Mouse (Mus musculus): ENCODE measurements around the gene Ptn. TPM values are rescaled to one million over a fixed set of nuclear protein-coding genes. Genes with fewer than 3 reads are reported as not detected.

Gene Ptn
- polyA plus RNA-seq (2015; fragmentation: Nextera tagmentation; extraction: Ambion mirVana), result 592 and 623 TPM in 2 replicates

DNA sequence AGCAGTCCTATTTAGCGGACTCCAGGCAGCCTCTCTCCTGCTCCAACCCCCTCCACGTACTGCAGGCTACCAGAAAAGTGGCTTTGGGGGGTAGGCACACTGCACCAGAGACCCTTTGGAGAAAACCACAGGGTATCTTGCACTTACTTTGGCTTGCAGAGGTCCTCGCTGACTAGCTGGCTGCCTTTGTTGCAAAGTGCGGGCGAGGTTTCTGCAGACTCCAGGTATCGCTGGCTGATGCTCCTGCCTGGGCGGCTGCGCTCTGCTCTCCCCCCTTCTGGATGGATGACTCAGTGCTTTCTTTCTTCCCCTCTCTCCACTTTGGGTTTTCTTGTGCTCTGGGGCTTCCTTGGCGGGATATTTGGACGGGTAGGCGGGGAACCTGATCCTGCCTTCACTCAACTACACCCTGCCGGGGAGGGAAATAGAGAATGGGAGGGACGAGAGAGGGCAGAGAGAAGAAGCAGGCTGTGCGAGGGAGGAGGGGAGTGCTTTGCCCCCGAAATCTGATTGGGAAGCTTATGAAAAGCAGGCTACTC, at the start of gene Ptn:
TSS of gene Ptn (minus strand) at position 474 of the 539 bp plus-strand sequence.
- no peaks in the 10 kb centered on the region for H3K27me3 ChIP-seq
- H3K4me3 ChIP-seq, result peak within 1 kb of the TSS; percentile 61
- no peaks in the 10 kb centered on the region for H3K9me3 ChIP-seq
- H3K36me3 ChIP-seq, result no peaks in the 10 kb centered on the region
- peak within 1 kb of the TSS; percentile 97 for H3K27ac ChIP-seq
- peak within 1 kb of the TSS; percentile 62 for H3K9ac ChIP-seq
- peak within 1 kb of the TSS; percentile 67 for H3K4me2 ChIP-seq
- peak; percentile 87 for ATAC-seq (ENCODE audit: insufficient number of reproducible peaks, low FRiP score, low TSS enrichment, low read depth)
- under 1% methylated on average over 15 of the region's 15 CpGs for WGBS
- H3K4me1 ChIP-seq, result peaks cover 10% of the 10 kb centered on the region

DNA sequence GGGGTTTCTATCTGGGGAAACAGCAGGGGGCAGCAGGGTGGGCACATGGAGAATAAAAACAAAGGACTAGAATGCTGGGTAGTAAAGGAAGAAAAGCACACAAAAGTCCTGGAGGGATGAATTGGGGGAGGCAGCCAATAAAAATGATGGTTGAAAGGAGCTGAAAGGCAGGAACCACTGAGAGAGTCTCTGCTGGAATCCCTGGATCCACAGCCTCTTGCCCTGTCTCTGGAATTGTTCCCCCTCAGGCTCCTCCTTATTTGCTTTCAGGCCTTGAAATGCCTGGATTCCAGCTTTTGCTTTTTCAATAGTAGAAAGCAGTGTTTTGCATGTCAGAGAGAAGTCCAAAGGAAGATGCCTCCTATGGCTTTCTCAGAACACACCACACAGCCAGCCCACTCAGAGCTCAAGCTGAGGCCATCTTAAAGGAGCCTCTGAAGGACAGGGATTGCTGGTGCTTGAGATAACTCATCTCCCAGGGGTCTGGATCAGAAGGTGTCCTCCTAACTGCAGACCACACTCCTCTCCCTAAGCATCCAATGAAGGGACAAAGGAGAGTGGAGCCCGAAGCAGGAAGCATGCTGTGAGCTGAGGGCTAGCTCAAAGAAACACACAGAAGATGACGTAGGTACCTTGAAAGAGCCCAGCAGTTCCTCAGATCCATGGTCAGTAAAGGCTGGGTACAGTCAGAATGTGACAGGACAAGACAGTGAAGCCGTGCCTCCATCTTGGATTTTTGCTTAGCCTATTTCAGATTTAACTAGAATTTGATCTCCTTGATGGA, 48.4 kb upstream of the Ptn start:
- H3K27ac ChIP-seq, result peak overlapping the region; percentile 50; the same call in 1 of the 2 replicates
- 91% methylated on average over 3 of the region's 3 CpGs for WGBS

DNA sequence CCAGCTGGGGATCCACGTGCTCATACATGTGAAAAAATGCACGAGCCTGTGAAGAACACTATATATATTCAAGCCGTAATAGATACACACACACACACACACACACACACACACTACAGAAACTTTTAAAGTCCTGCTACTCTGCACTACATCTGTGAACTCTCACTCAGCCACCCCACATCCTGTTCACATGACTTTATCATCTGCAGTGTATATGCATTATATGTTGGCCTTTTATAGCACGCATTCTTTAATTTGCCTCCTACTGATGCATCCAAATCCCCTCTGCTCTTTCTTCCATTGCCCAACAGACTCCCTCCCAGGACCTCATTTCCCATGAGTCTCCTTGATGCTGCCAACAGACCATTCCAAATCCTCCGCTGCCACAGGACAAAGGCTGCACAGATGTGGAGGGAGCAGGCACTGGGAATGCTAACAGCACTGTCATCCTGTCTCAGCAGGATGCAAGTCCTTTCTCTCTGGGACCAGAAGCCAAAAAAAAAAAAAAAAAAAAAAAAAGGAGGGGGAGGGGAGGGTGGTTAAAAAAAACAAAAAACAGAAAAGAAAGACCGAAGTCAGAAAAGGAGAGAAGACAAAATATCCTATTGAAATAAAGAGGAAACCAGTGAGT, 47.7 kb upstream of the Ptn start:
- ATAC-seq (ENCODE audit: insufficient number of reproducible peaks, low FRiP score, low TSS enrichment, low read depth), result no peak

More for the DNA sequence above, 48.4 kb upstream of the Ptn start:
- ATAC-seq (ENCODE audit: insufficient number of reproducible peaks, low FRiP score, low TSS enrichment, low read depth), result no peak
- Histone ChIP-seq H3K4me3 (no peak overlapping the region), H3K36me3 (no peaks in the 10 kb centered on the region), H3K27me3 (no peaks in the 10 kb centered on the region), H3K4me1 (peaks cover 3% of the 10 kb centered on the region; the same call in 1 of the 2 replicates), H3K9ac (no peak overlapping the region), H3K9me3 (no peaks in the 10 kb centered on the region), H3K4me2 (no peak overlapping the region)

DNA sequence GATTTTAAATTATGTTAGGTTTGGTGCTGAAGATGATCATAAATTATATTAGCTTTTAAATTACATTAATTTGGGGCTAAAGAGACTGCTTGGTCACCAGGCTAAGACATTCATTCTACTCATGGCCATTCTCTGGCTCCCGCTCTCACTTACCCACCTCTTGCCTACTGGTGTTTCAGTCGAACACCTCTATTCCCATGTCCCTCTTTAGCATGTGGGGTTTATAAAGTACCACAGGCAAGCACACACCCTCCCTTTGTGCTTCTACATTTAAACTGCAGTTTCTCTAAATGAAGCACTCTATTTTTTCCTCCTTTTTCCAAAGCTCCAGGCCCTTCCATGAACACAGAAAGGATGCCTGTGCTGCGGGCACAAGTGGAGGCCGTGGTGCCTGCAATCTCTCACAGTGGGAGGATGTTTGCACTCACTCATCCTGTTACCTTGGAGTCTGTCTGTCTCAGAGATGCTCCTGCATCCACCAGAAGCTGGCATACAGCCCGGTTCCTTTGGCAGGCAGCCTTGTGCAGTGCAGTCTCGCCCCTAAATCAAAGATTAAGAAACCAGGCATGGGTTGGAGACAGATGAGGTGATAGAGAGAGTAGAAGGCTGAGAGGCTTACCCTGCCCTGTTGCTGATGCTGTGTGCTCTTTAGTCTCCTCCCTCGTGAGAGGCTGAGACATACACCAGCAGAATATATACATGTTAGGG, 40.6 kb upstream of the Ptn start:
- Histone ChIP-seq H3K36me3 (no peaks in the 10 kb centered on the region), H3K9ac (no peak overlapping the region), H3K4me3 (no peak overlapping the region), H3K27me3 (no peaks in the 10 kb centered on the region), H3K27ac (peak overlapping the region; percentile 17; the same call in 1 of the 2 replicates), H3K9me3 (no peaks in the 10 kb centered on the region), H3K4me1 (no peaks in the 10 kb centered on the region), H3K4me2 (no peak overlapping the region)
- no peak; the same call in 1 of the 2 replicates for ATAC-seq (ENCODE audit: insufficient number of reproducible peaks, low FRiP score, low TSS enrichment, low read depth)
- WGBS, result 55% methylated on average over 7 of the region's 7 CpGs

More for the DNA sequence above, 47.7 kb upstream of the Ptn start:
- WGBS, result 44% methylated on average over 6 of the region's 6 CpGs
- Histone ChIP-seq H3K9me3 (no peaks in the 10 kb centered on the region), H3K4me2 (no peak overlapping the region), H3K4me1 (peaks cover 3% of the 10 kb centered on the region; the same call in 1 of the 2 replicates), H3K27ac (no peak overlapping the region), H3K4me3 (no peak overlapping the region), H3K36me3 (no peaks in the 10 kb centered on the region), H3K27me3 (no peaks in the 10 kb centered on the region), H3K9ac (no peak overlapping the region)

DNA sequence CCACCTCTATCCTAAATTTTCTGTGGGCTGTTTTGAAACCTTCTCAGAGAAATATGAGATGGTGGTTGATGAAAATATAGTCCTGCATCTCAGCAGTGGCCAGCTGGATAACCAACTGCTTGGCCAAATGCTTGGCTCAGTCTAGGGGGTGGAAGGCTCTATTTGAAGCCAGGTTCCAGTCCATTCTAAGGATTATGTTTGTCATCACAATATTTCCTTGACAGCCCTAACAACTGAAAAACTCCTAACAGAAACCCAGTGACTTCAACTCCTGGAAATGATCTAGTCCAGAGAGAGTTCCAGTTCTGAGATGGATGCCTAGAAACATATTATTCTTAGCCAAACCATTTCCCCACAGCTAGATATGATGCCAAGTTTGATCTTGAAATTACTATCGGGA, 35.3 kb upstream of the Ptn start:
- H3K4me1 ChIP-seq, result peaks cover 13% of the 10 kb centered on the region
- WGBS, result 56% methylated on average over 1 of the region's 1 CpGs
- no peaks in the 10 kb centered on the region for H3K9me3 ChIP-seq
- H3K4me3 ChIP-seq, result no peak overlapping the region
- H3K4me2 ChIP-seq, result no peak overlapping the region
- no peaks in the 10 kb centered on the region for H3K27me3 ChIP-seq
- no peak for ATAC-seq (ENCODE audit: insufficient number of reproducible peaks, low FRiP score, low TSS enrichment, low read depth)
- H3K9ac ChIP-seq, result no peak overlapping the region
- H3K27ac ChIP-seq, result no peak overlapping the region
- H3K36me3 ChIP-seq, result no peaks in the 10 kb centered on the region

DNA sequence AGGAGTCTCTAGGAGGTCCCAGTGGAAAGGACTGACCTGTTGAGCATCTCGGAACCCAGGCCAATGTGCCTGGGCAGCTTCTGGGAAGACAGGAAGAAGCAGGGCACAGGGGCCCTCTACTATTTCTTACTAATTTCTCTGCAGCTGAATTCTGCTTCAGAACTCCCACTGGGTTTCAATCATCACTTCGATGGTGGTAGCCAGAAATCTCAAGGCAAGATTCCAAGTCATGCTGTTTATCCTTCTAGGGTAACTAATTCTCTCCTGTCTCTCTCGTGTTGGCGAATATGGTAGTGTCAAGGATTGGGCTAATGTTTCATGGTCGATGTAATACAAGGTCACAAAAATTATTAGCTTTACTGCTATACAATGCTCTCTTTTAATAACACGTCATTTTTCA, 34.2 kb upstream of the Ptn start:
- WGBS, result 45% methylated on average over 6 of the region's 6 CpGs
- Histone ChIP-seq H3K4me1 (peaks cover 13% of the 10 kb centered on the region), H3K4me3 (no peak overlapping the region)

DNA sequence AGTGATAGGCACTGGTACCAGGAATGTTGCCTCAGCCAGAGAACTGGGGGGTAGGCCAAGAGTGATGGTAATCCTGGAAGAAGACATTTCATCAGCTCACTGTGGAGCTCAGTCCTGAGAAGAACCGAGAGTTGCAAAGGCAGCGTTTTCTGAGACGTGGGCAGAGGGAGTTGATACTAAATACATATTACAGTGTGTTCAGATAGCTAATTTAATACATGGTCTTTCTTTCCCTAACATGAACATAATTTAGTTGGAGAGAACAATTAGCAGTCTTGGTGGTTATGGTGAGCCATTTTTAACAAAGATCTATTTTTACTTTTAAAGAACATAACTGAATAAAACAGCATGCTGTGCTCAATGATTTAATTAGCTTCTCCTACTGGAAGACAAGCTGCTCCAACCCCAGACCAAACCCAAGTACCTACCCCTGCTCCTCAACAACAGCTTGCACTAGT, 33.0 kb upstream of the Ptn start:
- H3K4me2 ChIP-seq, result no peak overlapping the region
- no peaks in the 10 kb centered on the region for H3K36me3 ChIP-seq
- H3K9ac ChIP-seq, result no peak overlapping the region
- no peak overlapping the region for H3K27ac ChIP-seq
- no peaks in the 10 kb centered on the region for H3K27me3 ChIP-seq
- H3K4me3 ChIP-seq, result no peak overlapping the region
- 40% methylated on average over 3 of the region's 3 CpGs for WGBS
- peaks cover 13% of the 10 kb centered on the region for H3K4me1 ChIP-seq
- ATAC-seq (ENCODE audit: insufficient number of reproducible peaks, low FRiP score, low TSS enrichment, low read depth), result no peak
- no peaks in the 10 kb centered on the region for H3K9me3 ChIP-seq

More for the DNA sequence above, 34.2 kb upstream of the Ptn start:
- H3K27ac ChIP-seq, result no peak overlapping the region
- no peak overlapping the region for H3K4me2 ChIP-seq
- H3K9me3 ChIP-seq, result no peaks in the 10 kb centered on the region
- ATAC-seq (ENCODE audit: insufficient number of reproducible peaks, low FRiP score, low TSS enrichment, low read depth), result no peak
- no peaks in the 10 kb centered on the region for H3K36me3 ChIP-seq
- H3K9ac ChIP-seq, result no peak overlapping the region
- H3K27me3 ChIP-seq, result no peaks in the 10 kb centered on the region

DNA sequence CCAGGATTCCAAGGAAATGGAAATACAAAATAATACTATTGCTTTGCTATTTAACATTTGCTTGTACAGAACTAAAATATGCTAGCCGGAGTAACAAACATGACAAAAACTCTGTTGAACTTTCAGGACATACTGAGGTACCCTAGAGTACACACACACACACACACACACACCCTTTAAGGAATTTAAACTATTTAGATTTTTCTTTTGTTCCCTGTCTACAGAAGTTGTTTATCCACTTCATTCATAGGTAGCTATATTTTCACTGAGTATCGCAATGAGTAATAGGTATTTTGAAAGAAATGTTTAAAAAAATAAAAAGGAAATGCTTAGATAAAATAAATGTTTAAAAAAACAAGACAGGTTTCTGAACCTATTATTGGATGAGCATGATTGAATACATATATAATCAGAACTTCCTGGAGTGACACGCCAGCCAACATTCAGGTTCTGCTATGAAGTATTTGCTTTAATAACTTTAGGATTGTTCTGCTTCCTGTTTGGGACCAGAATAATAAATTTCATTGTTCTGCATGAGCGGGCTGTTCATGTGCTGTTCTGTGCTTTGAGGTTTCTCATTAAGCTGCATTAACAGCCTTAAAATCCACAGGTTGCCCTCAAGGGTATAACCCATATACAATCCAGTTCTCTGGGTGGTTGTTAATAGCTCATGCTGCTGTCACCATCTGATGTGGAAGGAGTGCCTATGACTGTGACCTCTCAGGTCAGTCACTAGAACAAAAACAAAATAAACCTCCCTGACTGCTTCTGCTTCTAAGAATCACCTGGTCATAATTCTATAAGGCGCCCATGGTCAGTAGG, 32.3 kb upstream of the Ptn start:
- H3K27me3 ChIP-seq, result no peaks in the 10 kb centered on the region
- 0 out of 2 replicates have a peak overlapping the region, but pooled peaks have one; percentile 27 for H3K27ac ChIP-seq
- no peak overlapping the region for H3K4me2 ChIP-seq
- ATAC-seq (ENCODE audit: insufficient number of reproducible peaks, low FRiP score, low TSS enrichment, low read depth), result no peak
- H3K9ac ChIP-seq, result no peak overlapping the region
- H3K9me3 ChIP-seq, result no peaks in the 10 kb centered on the region
- peaks cover 13% of the 10 kb centered on the region for H3K4me1 ChIP-seq
- no peak overlapping the region for H3K4me3 ChIP-seq
- WGBS, result 40% methylated on average over 5 of the region's 5 CpGs
- H3K36me3 ChIP-seq, result no peaks in the 10 kb centered on the region

DNA sequence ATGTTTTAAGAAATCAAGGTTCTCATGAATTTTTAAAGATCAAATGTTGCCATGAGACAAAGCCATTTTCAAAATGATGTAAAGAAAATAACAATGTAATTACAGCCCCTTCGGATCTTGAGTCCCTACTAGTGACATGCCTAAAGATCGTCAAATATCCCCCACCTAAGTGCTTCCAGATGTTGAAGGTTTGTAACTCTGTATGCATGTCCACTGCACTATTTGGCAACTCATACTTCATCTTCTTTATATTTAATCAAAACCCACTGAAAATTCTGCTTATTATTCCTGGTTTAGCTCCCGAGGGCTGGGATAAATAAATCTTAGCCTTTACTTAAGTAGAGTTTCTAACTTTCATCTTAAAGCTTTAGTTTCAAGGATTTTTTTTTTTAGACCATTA, 31.7 kb upstream of the Ptn start:
- H3K27ac ChIP-seq, result no peak overlapping the region
- no peaks in the 10 kb centered on the region for H3K36me3 ChIP-seq
- H3K4me1 ChIP-seq, result peaks cover 13% of the 10 kb centered on the region
- H3K4me2 ChIP-seq, result no peak overlapping the region
- no peak for ATAC-seq (ENCODE audit: insufficient number of reproducible peaks, low FRiP score, low TSS enrichment, low read depth)
- H3K4me3 ChIP-seq, result no peak overlapping the region
- H3K9me3 ChIP-seq, result no peaks in the 10 kb centered on the region
- 16% methylated on average over 3 of the region's 3 CpGs for WGBS
- H3K9ac ChIP-seq, result no peak overlapping the region
- no peaks in the 10 kb centered on the region for H3K27me3 ChIP-seq

DNA sequence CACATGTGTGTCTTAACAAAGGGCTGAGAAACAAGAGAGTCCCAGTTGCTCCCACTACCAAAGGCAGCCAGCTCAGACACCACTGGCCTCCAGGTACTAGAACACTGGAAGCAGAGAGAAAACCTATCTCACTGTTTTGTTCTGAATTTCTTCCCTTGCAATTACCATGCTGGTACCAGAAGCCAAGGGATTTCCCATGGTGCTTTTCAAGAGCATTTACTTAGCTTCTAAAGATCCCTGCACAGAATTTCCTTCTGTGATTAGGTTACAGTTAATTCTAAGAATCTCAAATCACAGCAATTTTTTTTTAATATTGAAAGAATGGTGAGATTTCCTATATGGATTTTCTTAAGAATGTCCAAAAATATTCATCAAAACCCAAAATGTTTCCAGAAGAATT, 31.2 kb upstream of the Ptn start:
- no peak for ATAC-seq (ENCODE audit: insufficient number of reproducible peaks, low FRiP score, low TSS enrichment, low read depth)
- H3K9me3 ChIP-seq, result no peaks in the 10 kb centered on the region
- H3K36me3 ChIP-seq, result no peaks in the 10 kb centered on the region
- H3K4me1 ChIP-seq, result peaks cover 13% of the 10 kb centered on the region
- no peaks in the 10 kb centered on the region for H3K27me3 ChIP-seq
- H3K4me3 ChIP-seq, result no peak overlapping the region
- no peak overlapping the region for H3K27ac ChIP-seq
- no peak overlapping the region for H3K4me2 ChIP-seq
- no peak overlapping the region for H3K9ac ChIP-seq

DNA sequence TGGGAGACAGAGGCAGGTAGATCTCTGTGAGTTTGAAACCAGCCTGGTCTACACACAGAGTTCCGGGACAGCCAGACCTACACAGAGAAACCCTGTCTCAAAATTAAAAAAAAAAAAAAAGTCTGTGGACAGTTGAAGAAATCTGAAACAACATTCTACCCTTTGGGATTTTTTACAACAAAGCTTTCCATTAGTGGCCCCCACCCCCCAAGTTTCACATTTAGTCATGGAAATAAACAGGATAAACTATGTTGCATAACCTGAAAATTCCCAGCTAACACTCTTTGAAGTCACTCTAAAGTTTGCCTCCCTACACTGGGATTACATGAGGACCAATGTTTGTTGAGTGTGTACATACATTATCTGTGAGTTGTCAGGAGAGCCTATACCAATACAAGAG, 28.7 kb upstream of the Ptn start:
- peaks cover 10% of the 10 kb centered on the region for H3K4me1 ChIP-seq
- no peak overlapping the region for H3K4me2 ChIP-seq
- no peaks in the 10 kb centered on the region for H3K36me3 ChIP-seq
- no peaks in the 10 kb centered on the region for H3K9me3 ChIP-seq
- no peak overlapping the region for H3K4me3 ChIP-seq
- no peak overlapping the region for H3K27ac ChIP-seq
- ATAC-seq (ENCODE audit: insufficient number of reproducible peaks, low FRiP score, low TSS enrichment, low read depth), result no peak
- H3K27me3 ChIP-seq, result no peaks in the 10 kb centered on the region
- no peak overlapping the region for H3K9ac ChIP-seq
- 96% methylated on average over 1 of the region's 1 CpGs for WGBS
